Mouse (Mus musculus) CH12.LX (cell line): Measurements from ENCODE around the gene Sema5b. TPM values are rescaled to one million over a fixed set of nuclear protein-coding genes. Genes with fewer than 3 reads are reported as not detected.

Source experiments
- DNase-seq: peaks from one replicate; pipeline ENCODE4 v3.0.0-alpha.2; 2013; ENCODE audit errors: extremely low read depth
- H3K27ac ChIP-seq: 2 replicates; pipeline ENCODE4 v1.5.1; 2012; ENCODE audit warnings: low read depth, mild to moderate bottlenecking, control low read depth, moderate library complexity; ENCODE audit not compliant: insufficient read depth
- H3K27me3 ChIP-seq: replicated peaks from 2 replicates; pipeline ENCODE3; 2012; ENCODE audit warnings: inconsistent platforms
- H3K36me3 ChIP-seq, 2 experiments: replicated peaks in 1 of 2; 2 replicates each; pipeline versions ENCODE3 to v1.6.1; 2012; ENCODE audit warnings: inconsistent platforms in 1 of 2, low read length in 1 of 2, mild to moderate bottlenecking in 1 of 2, mixed read lengths in 1 of 2, moderate library complexity in 1 of 2; ENCODE audit not compliant: control insufficient read depth in 1 of 2, insufficient read depth in 1 of 2
- H3K4me1 ChIP-seq, 2 experiments: 2 replicates each; pipeline ENCODE4 v1.6.1; 2012; ENCODE audit warnings: inconsistent platforms in 1 of 2, moderate library complexity in 1 of 2; ENCODE audit not compliant: insufficient read depth in 2 of 2, control insufficient read depth in 1 of 2
- H3K4me2 ChIP-seq: 2 replicates; pipeline ENCODE4 v1.6.1; 2012; ENCODE audit warnings: low read depth, mild to moderate bottlenecking, control low read depth; ENCODE audit not compliant: poor library complexity, insufficient read depth, severe bottlenecking
- H3K4me3 ChIP-seq, 3 experiments: fragments of 150-350 bp in 1 of 3; sonication (generic) in 1 of 3; replicated peaks in 1 of 3; 2 replicates each; pipeline versions ENCODE3 to v1.5.1; 2011 to 2012; ENCODE audit warnings: low read depth in 2 of 3, low read length in 2 of 3, mild to moderate bottlenecking in 2 of 3, moderate library complexity in 2 of 3, control low read depth in 1 of 3, improper control_type of control experiment in 1 of 3, inconsistent platforms in 1 of 3, mixed read lengths in 1 of 3; ENCODE audit not compliant: poor library complexity in 1 of 3
- H3K79me2 ChIP-seq: replicated peaks from 2 replicates; pipeline ENCODE4 v1.6.1; 2012; ENCODE audit warnings: mild to moderate bottlenecking, moderate library complexity; ENCODE audit not compliant: control insufficient read depth, poor library complexity, insufficient read depth, severe bottlenecking; ENCODE audit errors: extremely low read depth
- H3K9ac ChIP-seq: 2 replicates; pipeline ENCODE4 v1.6.1; 2012; ENCODE audit warnings: low read depth, mild to moderate bottlenecking, control low read depth, moderate library complexity; ENCODE audit not compliant: insufficient read depth
- H3K9me3 ChIP-seq: replicated peaks from 2 replicates; pipeline ENCODE3; 2012; ENCODE audit warnings: low read length, inconsistent platforms, mixed read lengths
- BHLHE40 ChIP-seq: IDR thresholded peaks from 2 replicates; pipeline ENCODE4 v1.6.1; 2011; ENCODE audit warnings: mild to moderate bottlenecking, low read depth, low read length, improper control_type of control experiment
- CHD1 ChIP-seq: IDR thresholded peaks from 2 replicates; pipeline ENCODE4 v1.6.1; 2012; ENCODE audit warnings: low read depth, low read length, improper control_type of control experiment, inconsistent platforms
- CTCF ChIP-seq, 2 experiments: IDR thresholded peaks in 1 of 2; conservative IDR thresholded peaks in 1 of 2; 2 replicates each; pipeline ENCODE4 v1.5.1; 2011 to 2012; ENCODE audit warnings: low read depth in 2 of 2, low read length in 2 of 2, improper control_type of control experiment in 1 of 2, inconsistent platforms in 1 of 2, mild to moderate bottlenecking in 1 of 2, moderate library complexity in 1 of 2
- ELF1 ChIP-seq: IDR thresholded peaks from 2 replicates; pipeline ENCODE4 v1.6.1; 2014; ENCODE audit warnings: low read depth, mild to moderate bottlenecking, inconsistent platforms, low read length, improper control_type of control experiment
- EP300 ChIP-seq: IDR thresholded peaks from 2 replicates; pipeline ENCODE4 v1.6.1; 2011; ENCODE audit warnings: low read length, improper control_type of control experiment
- ETS1 ChIP-seq: conservative IDR thresholded peaks from 2 replicates; pipeline ENCODE4 v1.6.1; 2012; ENCODE audit warnings: low read depth, mild to moderate bottlenecking, inconsistent platforms, low read length, improper control_type of control experiment, moderate library complexity
- GABPA ChIP-seq: IDR thresholded peaks from 2 replicates; pipeline ENCODE4 v1.6.1; 2012; ENCODE audit warnings: low read depth, low read length, improper control_type of control experiment, inconsistent platforms; ENCODE audit not compliant: insufficient replicate concordance
- HCFC1 ChIP-seq: IDR thresholded peaks from 2 replicates; pipeline ENCODE4 v1.6.1; 2012; ENCODE audit warnings: low read depth, mild to moderate bottlenecking, inconsistent platforms, low read length, improper control_type of control experiment
- IRF4 ChIP-seq: IDR thresholded peaks from 2 replicates; pipeline ENCODE4 v1.6.1; 2014; ENCODE audit warnings: low read depth, mild to moderate bottlenecking, inconsistent platforms, low read length, improper control_type of control experiment
- JUN ChIP-seq: IDR thresholded peaks from 2 replicates; pipeline ENCODE4 v1.6.1; 2011; ENCODE audit warnings: low read depth, mild to moderate bottlenecking, low read length, improper control_type of control experiment, moderate library complexity; ENCODE audit not compliant: insufficient read depth
- KAT2A ChIP-seq: IDR thresholded peaks from 2 replicates; pipeline ENCODE4 v1.6.1; 2012; ENCODE audit warnings: low read length, improper control_type of control experiment, inconsistent platforms; ENCODE audit not compliant: insufficient replicate concordance
- MAFK ChIP-seq: IDR thresholded peaks from 2 replicates; pipeline ENCODE4 v1.6.1; 2011; ENCODE audit warnings: low read length, improper control_type of control experiment; ENCODE audit not compliant: insufficient replicate concordance
- MAX ChIP-seq: IDR thresholded peaks from 2 replicates; pipeline ENCODE4 v1.6.1; 2011; ENCODE audit warnings: low read length, improper control_type of control experiment
- MAZ ChIP-seq: IDR thresholded peaks from 2 replicates; pipeline ENCODE4 v1.6.1; 2012; ENCODE audit warnings: low read depth, mild to moderate bottlenecking, inconsistent platforms, low read length, improper control_type of control experiment, moderate library complexity
- MEF2A ChIP-seq: IDR thresholded peaks from 2 replicates; pipeline ENCODE4 v1.6.1; 2014; ENCODE audit warnings: low read depth, mild to moderate bottlenecking, inconsistent platforms, low read length, improper control_type of control experiment, borderline replicate concordance
- MXI1 ChIP-seq: IDR thresholded peaks from 2 replicates; pipeline ENCODE4 v1.6.1; 2011; ENCODE audit warnings: mild to moderate bottlenecking, low read depth, low read length, improper control_type of control experiment
- MYC ChIP-seq: IDR thresholded peaks from 2 replicates; pipeline ENCODE4 v1.6.1; 2011; ENCODE audit warnings: low read depth, mild to moderate bottlenecking, improper control_type of control experiment, low read length
- NELFE ChIP-seq: IDR thresholded peaks from 2 replicates; pipeline ENCODE4 v1.6.1; 2011; ENCODE audit warnings: low read depth, low read length, improper control_type of control experiment
- PAX5 ChIP-seq: IDR thresholded peaks from 2 replicates; pipeline ENCODE4 v1.6.1; 2012; ENCODE audit warnings: low read length, inconsistent platforms, mixed read lengths
- RCOR1 ChIP-seq: conservative IDR thresholded peaks from 2 replicates; pipeline ENCODE4 v1.6.1; 2012; ENCODE audit warnings: low read depth, mild to moderate bottlenecking, inconsistent platforms, low read length, improper control_type of control experiment
- TBP ChIP-seq: conservative IDR thresholded peaks from 2 replicates; pipeline ENCODE4 v1.6.1; 2011; ENCODE audit warnings: low read depth, low read length, improper control_type of control experiment
- UBTF ChIP-seq: IDR thresholded peaks from 2 replicates; pipeline ENCODE4 v1.6.1; 2012; ENCODE audit warnings: low read depth, mild to moderate bottlenecking, inconsistent platforms, low read length, improper control_type of control experiment, moderate library complexity
- USF1 ChIP-seq: IDR thresholded peaks from 2 replicates; pipeline ENCODE4 v1.6.1; 2014; ENCODE audit warnings: low read depth, mild to moderate bottlenecking, inconsistent platforms, low read length, improper control_type of control experiment
- ZKSCAN1 ChIP-seq: IDR thresholded peaks from 2 replicates; pipeline ENCODE4 v1.6.1; 2012; ENCODE audit warnings: low read depth, inconsistent platforms, low read length, improper control_type of control experiment, borderline replicate concordance
- ZMIZ1 ChIP-seq: IDR thresholded peaks from 2 replicates; pipeline ENCODE4 v1.6.1; 2012; ENCODE audit warnings: low read depth, mild to moderate bottlenecking, inconsistent platforms, low read length, improper control_type of control experiment
- dilution Hi-C: fragments of 300-500 bp; cut with MboI; formaldehyde crosslinking; loops from 2 replicates; pipeline ENCODE4 v1.14.3; 2020; ENCODE audit warnings: low sequenced_read_pairs; ENCODE audit not compliant: extremely low pct_unique_long_range_greater_than_20kb, extremely low pct_ligation_motif_present
- in situ Hi-C: fragments of 300-500 bp; cut with MboI; formaldehyde crosslinking; loops from 3 replicates; pipeline ENCODE4 v1.14.3; 2019; ENCODE audit warnings: low sequenced_read_pairs, low pct_ligation_motif_present, low pct_unique_long_range_greater_than_20kb, mixed read lengths
- polyA plus RNA-seq: library from polyadenylated mRNA; unstranded; fragments of >175 nt; gene quantifications from 2 replicates; pipeline ENCODE4 v1.2.1, GENCODE M21; 2012; ENCODE audit warnings: low read depth; ENCODE audit not compliant: insufficient read length
- total RNA-seq, 2 experiments: library from RNA; depleted of rRNA; stranded (reverse); fragments of 300-350 nt in 1 of 2; fragments of >200 nt in 1 of 2; gene quantifications; 2 replicates each; pipeline ENCODE4 v1.2.3; 2012 to 2014

The Sema5b gene
- total and polyA plus RNA-seq, 3 experiments, result 0.04 TPM; not detected in 2

- dilution Hi-C loops, result no loop called here
- in situ Hi-C loops, result no loop called here
- no peak for TF ChIP-seq ETS1
- TF ChIP-seq MAX, result no peak
- no peak for TF ChIP-seq ELF1
- no peak for TF ChIP-seq PAX5
- no peak for TF ChIP-seq CTCF (conservative IDR thresholded peaks at IDR 0.05 in 1 of 2, IDR thresholded peaks at IDR 0.05 in 1 of 2; ENCODE audit: low read depth in 2 of 2, low read length in 2 of 2)
- no peak for TF ChIP-seq UBTF
- no peak for TF ChIP-seq KAT2A
- TF ChIP-seq MAFK, result no peak
- no peak for TF ChIP-seq GABPA
- TF ChIP-seq USF1, result no peak
- no peak for TF ChIP-seq MAZ
- TF ChIP-seq CHD1, result no peak
- no peak for TF ChIP-seq IRF4
- no peak for TF ChIP-seq MXI1
- no peak for TF ChIP-seq MYC
- no peak for TF ChIP-seq TBP
These were observed 24.9 kb upstream of the Sema5b start for GRCm38 (mm10) chr16:35515977-35516612.

GRCm38 (mm10) chr16:35517976-35518951, 22.7 kb upstream of the Sema5b start:
- in situ Hi-C loops (no loop called here), dilution Hi-C loops (no loop called here)
- Histone ChIP-seq H3K36me3 (no peaks in the 10 kb centered on the region), H3K4me3 (no peak overlapping the region), H3K4me1 (no peaks in the 10 kb centered on the region), H3K4me2 (no peak overlapping the region), H3K27ac (no peak overlapping the region), H3K9me3 (peaks cover 6% of the 10 kb centered on the region), H3K27me3 (peaks cover 74% of the 10 kb centered on the region), H3K79me2 (no peaks in the 10 kb centered on the region), H3K9ac (no peak overlapping the region)
- no peak for TF ChIP-seq MXI1
- no peak for TF ChIP-seq MAZ
- TF ChIP-seq RCOR1, result no peak
- TF ChIP-seq JUN, result no peak
- TF ChIP-seq BHLHE40, result no peak
- TF ChIP-seq HCFC1, result no peak
- TF ChIP-seq ZMIZ1, result no peak
- no peak for TF ChIP-seq ZKSCAN1
- TF ChIP-seq CTCF (conservative IDR thresholded peaks at IDR 0.05 in 1 of 2, IDR thresholded peaks at IDR 0.05 in 1 of 2; ENCODE audit: low read depth in 2 of 2, low read length in 2 of 2), result no peak
- no peak for TF ChIP-seq MAX
- TF ChIP-seq EP300, result no peak
- no peak for TF ChIP-seq MEF2A
- no peak for TF ChIP-seq MAFK
- TF ChIP-seq NELFE, result no peak
- no peak for TF ChIP-seq ELF1
- no peak for TF ChIP-seq UBTF
- DNase-seq, result no peak

More at GRCm38 (mm10) chr16:35515977-35516612, 24.9 kb upstream of the Sema5b start:
- no peak overlapping the region for H3K4me2 ChIP-seq
- no peaks in the 10 kb centered on the region for H3K4me1 ChIP-seq
- DNase-seq, result no peak
- no peak overlapping the region for H3K9ac ChIP-seq
- peaks cover 8% of the 10 kb centered on the region for H3K9me3 ChIP-seq
- no peaks in the 10 kb centered on the region for H3K79me2 ChIP-seq
- H3K27me3 ChIP-seq, result peaks cover 88% of the 10 kb centered on the region
- H3K4me3 ChIP-seq, result no peak overlapping the region
- no peak overlapping the region for H3K27ac ChIP-seq
- no peaks in the 10 kb centered on the region for H3K36me3 ChIP-seq
